10 mouse cellular contexts compared by ENCODE assay signal in the genomic region with DNA sequence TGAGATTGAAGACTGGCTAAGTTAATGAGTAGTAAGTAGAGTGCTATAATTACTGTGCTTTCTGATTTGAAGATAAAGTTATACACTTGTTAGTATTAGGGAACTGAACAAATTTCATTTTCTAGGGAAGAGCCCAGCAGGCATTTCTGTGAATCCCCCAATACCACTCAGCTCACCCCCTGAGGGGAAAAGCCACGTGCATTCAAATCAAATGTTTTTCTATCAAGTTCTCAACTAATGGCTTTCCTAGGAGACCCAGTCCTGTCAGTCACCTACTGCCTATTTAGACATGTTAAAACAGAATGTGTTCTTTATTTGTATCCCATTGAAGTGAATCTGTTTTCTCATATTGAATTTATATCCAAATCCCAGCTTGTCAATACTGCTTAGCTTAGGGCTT.
"Had no signal": no experiment of that assay in that cellular context is flagged by ENCODE, and none has a peak within 500 bp of the region (broad histone marks: within the 10 kb centered on the region; RNA-seq: fewer than 3 reads in every experiment).

No protein-coding gene starts in this region.

- H3K27me3 ChIP-seq: limb, embryonic 13.5 days had no signal

- H3K36me3 ChIP-seq: limb, embryonic 13.5 days had no signal

- H3K9me3 ChIP-seq: limb, embryonic 13.5 days had no signal

- H3K4me2 ChIP-seq: limb, embryonic 13.5 days had no signal

- H3K4me3 ChIP-seq: limb, embryonic 13.5 days had no signal

- H3K9ac ChIP-seq: limb, embryonic 13.5 days; liver, embryonic 14.5 days had no signal

- H3K4me1 ChIP-seq: limb, embryonic 13.5 days had no signal

- H3K27ac ChIP-seq: limb, embryonic 13.5 days; liver, embryonic 14.5 days had no signal

- DNase-seq: kidney, adult 18-20 months; kidney, postnatal 14 days; left cerebral cortex, postnatal 4 days; lung, adult 2 months; lung, postnatal 36 days; right cerebral cortex, postnatal 14 days; thymus, postnatal 36 days had no signal

- ATAC-seq: lung, postnatal 0 days had no signal
